Mouse (Mus musculus): Measurements from ENCODE around the gene Morf4l2. TPM values are rescaled to one million over a fixed set of nuclear protein-coding genes. Genes with fewer than 3 reads are reported as not detected.

Gene Morf4l2
- 129 and 133 TPM in 2 replicates for polyA plus RNA-seq (2012; rRNA removed)

DNA sequence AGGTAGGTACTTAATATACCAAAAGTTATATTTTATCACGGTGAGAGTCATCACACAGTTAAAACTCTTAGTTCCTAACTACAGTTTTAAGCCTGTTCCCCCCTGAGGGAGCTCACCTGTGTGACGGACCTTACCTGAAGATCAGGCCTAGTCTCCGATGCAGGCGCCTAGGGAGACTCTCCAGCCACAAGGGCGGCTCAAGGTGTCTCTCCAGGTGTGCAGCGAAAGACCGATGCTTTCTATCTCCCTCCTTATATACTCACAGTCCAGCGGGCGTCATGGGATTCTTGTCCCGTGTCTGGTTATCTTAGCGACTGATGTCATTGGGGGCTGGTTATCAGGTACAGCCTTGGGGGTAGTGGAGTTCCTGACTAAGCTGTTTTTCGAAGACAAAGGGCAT lies at the start of gene Morf4l2:
Morf4l2 (minus strand) TSS at position 232 of the 400 bp plus-strand sequence.

DNA sequence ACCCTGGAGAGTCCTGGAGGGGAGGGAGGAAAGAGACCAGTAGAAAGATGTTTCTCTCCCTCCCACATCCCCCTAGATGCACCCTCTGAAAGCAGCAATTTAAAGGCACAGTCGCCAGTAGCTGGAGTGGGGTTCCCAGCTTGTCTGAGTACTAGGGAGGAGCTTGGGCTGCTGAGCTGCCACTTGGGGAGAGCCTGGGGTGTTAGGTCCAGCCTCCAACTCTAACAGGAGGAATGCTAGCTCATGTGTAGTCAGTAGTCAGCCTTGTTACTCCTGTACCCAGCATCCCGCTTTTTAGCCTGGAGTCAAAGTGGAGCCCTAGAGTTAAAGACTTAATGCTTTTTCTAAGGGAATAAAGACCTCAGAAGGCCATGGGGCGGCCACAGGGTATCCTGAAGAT lies 36.6 kb upstream of the Morf4l2 start, which contains the start of gene Glra4:
Glra4 (minus strand) TSS at position 101 of the 400 bp plus-strand sequence.

DNA sequence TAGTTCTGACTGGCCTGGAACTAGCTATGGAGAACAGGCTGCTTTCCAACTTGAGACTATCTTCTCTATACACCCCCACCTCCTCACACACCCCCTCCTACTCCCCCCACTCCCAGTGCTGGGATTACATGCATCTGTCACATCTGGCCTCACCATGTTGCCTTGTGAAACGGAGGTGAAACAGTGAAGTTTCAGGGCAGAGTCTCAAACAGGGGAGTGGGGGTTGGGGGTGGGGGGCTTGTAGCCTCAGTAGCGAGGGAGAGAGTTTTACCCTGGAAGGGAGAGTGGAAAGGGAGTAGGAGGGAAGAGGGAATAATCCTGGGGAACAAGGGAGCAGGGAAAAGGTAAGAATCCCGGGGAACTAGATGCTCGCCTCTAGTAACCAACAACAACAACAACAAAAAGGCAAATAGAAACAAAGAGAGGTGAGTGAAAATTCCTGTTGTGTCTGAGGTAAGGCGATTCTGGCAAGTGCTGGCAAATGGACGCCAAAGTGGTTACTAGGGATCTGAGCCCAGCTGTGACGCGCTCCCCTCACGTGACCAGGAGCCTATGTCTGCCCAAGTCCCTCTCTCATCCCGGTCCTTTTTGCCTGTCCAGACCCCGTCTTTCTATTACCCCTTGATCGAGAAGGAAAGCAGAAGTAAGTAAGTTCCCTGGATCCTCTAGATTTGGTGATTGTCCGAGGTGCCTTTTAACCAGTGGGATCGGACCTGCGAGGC lies 35.9 kb downstream of the Morf4l2 start, which contains the start of gene Tceal1:
Tceal1 (plus strand) TSS at position 537 of the 722 bp plus-strand sequence.

Other genes starting within 250 kb of the Morf4l2 start
- not detected in 2 replicates for gene Kir3dl1, start 225.7 kb downstream of the Morf4l2 start, polyA plus RNA-seq (2012; rRNA removed)
- gene Kir3dl2, start 199.6 kb downstream of the Morf4l2 start, polyA plus RNA-seq (2012; rRNA removed) = not detected in 2 replicates
- gene Tceal3, start 152.8 kb downstream of the Morf4l2 start, polyA plus RNA-seq (2012; rRNA removed) = 0.23 and 0.31 TPM in 2 replicates
- gene Tceal1, start 35.7 kb downstream of the Morf4l2 start, polyA plus RNA-seq (2012; rRNA removed) = 0.60 and 0.65 TPM in 2 replicates
- not detected in 2 replicates for gene Glra4, start 36.5 kb upstream of the Morf4l2 start, polyA plus RNA-seq (2012; rRNA removed)
- gene Plp1, start 79.0 kb upstream of the Morf4l2 start, polyA plus RNA-seq (2012; rRNA removed) = 0.81 and 1.0 TPM in 2 replicates
- gene Rab9b, start 125.1 kb upstream of the Morf4l2 start, polyA plus RNA-seq (2012; rRNA removed) = 0.01 TPM in 1 of 2 replicates, not detected in the other
- not detected in 2 replicates for gene H2bfm, start 183.6 kb upstream of the Morf4l2 start, polyA plus RNA-seq (2012; rRNA removed)
- 3.4 and 5.4 TPM in 2 replicates for gene Tmsb15b2, start 231.8 kb upstream of the Morf4l2 start, polyA plus RNA-seq (2012; rRNA removed)
- 1.2 and 1.6 TPM in 2 replicates for gene Tmsb15l, start 233.2 kb upstream of the Morf4l2 start, polyA plus RNA-seq (2012; rRNA removed)
- 3.2 and 3.3 TPM in 2 replicates for gene Tmsb15b1, start 233.2 kb upstream of the Morf4l2 start, polyA plus RNA-seq (2012; rRNA removed)
- 0.09 and 0.10 TPM in 2 replicates for gene Zcchc18, start 249.5 kb upstream of the Morf4l2 start, polyA plus RNA-seq (2012; rRNA removed)